Mouse (Mus musculus): ENCODE data around the gene Nynrin.

Nynrin gene

GRCm38 (mm10) chr14:55853621-55854285 is at the start of gene Nynrin:
Gene Nynrin, plus strand, starts transcription at chr14:55854010.
- DNase-seq (ENCODE audit: low spot score in 2 of 2): peak in 1 of 2 experiments; percentile 11

- peak; percentile 35 to 50 for DNase-seq (ENCODE audit: low spot score in 2 of 2)
These were observed 38.9 kb upstream of the Nynrin start for GRCm38 (mm10) chr14:55814885-55815284.

DNA sequence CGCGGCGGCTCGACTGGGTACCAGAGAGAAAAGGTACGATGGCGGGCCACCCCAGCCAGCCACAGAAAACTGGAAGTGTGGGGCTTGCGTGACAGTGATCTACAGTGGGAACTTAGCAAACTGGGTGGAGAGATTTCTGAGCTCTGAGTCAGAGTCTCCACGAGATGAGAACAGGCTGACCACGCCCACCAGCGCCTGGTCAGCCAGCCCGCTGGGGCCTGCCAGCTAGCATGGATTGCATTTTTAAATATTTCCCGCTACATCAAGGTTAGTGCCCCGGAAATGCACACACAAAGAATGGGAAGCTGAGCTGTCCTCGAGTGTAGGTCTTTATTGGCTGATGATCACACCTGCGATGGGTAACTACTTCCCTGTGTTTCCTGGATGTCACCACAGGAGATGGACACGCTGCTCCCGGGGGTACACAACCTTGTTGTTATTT is 38.5 kb upstream of the Nynrin start:
- peak; percentile 13 to 27 for DNase-seq (ENCODE audit: low spot score in 2 of 2)

DNA sequence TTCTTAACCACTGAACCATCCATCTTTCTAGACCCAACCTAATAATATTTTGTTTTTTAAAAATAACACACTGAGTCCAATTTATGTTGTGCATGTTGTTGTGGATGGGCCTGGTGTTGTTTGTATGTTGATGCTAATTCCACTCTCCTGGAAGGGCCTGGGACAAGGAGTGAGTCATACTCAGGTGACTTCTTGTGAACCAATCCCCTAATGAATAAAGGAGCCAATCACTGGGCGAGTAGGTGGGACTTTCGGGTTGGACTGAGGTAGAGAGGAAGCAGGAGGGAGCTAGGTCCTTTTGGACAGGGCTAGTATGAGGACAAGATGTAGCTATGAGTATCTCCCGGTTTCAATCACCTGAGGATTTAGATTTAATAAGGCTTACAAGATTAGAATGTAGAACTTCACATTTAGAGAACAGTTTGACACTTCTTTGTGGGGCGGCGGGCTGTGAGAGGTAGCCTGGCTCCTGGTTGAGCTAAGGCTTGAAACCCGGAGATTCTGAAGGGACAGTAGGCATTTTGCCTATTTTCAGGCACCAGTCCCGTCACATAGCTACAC is 33.9 kb upstream of the Nynrin start:
- DNase-seq (ENCODE audit: low spot score in 2 of 2): no peak

DNA sequence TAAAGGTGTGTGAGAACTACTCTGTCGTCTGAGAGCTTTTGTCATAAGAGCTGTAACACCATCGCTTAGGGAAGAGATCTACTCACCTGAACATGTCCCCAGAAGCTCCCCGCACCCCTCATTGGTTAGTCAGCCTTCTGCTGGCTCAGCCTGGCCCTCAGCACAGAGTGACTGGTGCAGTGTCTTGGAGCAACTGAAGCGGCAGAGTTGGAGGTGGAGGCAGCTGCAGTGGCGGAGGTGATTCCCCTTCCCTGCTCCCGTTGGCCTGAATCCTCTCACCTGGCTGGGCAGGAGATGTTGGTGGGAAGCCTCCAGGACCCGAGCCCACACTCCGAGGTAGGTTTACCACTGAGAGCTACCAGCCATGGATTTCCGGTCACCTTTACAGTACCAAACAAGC is 33.2 kb upstream of the Nynrin start:
- no peak for DNase-seq (ENCODE audit: low spot score in 2 of 2)

DNA sequence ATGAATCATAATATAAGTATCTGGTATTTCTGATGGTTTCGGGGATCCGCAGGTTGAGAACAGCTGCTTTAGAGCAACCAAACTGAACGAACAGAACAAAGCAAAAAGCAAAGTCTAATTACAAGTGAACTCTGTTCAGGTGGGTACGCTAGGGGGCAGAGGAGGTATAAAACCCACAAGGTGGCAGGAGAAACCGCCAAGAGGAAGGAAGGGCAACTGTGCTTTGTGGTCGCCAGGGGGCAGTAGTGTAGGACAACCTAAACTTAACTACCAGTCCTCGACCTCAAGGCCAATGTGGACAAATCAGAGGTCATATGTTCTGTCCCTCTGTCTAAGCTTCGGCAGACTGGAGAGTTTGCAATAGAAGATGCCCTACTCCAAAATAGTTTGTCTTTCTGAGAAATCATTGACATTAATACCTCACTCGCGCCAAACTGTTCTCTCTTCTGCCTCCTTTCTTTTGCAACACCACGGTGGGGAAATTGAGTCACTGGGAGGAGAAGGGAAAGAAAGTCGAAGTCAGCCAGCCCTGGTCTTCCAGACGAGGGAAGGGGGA is 31.3 kb upstream of the Nynrin start:
- peak; percentile 53 to 62 for DNase-seq (ENCODE audit: low spot score in 2 of 2)

- DNase-seq (ENCODE audit: low spot score in 2 of 2): no peak
These were observed 30.6 kb upstream of the Nynrin start, which contains the start of gene Nfatc4 for GRCm38 (mm10) chr14:55822991-55823762. Gene Nfatc4, plus strand, starts transcription at chr14:55823144.

DNA sequence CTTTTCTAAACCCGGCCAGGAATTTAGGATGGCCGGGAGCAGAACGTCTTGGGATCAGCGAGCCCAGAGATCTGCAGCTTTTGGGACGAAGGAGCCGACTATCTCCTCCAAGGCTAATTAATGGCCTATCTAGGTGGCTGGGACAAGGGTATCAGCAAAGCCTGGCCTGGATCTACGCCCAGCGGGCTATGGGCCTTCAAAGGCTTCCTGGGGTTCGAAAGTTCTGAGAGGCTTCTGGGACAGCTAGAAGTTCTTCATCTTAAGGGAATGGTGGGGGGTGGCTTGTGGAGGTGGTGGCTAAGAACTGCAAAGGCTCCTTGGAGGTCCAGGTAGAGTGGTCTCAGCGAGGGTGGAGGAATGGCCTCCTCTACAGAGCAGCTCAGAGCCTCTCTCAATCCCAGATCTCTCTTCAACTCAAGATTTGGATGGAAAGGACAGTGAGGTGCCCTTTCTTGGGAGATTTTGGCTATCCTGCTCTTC is 29.8 kb upstream of the Nynrin start:
- DNase-seq (ENCODE audit: low spot score in 2 of 2): no peak

- DNase-seq (ENCODE audit: low spot score in 2 of 2): no peak
These were observed 29.2 kb upstream of the Nynrin start for GRCm38 (mm10) chr14:55824481-55825215.

- no peak for DNase-seq (ENCODE audit: low spot score in 2 of 2)
These were observed 28.4 kb upstream of the Nynrin start for GRCm38 (mm10) chr14:55825216-55826051.

GRCm38 (mm10) chr14:55826142-55826541 is 27.7 kb upstream of the Nynrin start:
- no peak for DNase-seq (ENCODE audit: low spot score in 2 of 2)

DNA sequence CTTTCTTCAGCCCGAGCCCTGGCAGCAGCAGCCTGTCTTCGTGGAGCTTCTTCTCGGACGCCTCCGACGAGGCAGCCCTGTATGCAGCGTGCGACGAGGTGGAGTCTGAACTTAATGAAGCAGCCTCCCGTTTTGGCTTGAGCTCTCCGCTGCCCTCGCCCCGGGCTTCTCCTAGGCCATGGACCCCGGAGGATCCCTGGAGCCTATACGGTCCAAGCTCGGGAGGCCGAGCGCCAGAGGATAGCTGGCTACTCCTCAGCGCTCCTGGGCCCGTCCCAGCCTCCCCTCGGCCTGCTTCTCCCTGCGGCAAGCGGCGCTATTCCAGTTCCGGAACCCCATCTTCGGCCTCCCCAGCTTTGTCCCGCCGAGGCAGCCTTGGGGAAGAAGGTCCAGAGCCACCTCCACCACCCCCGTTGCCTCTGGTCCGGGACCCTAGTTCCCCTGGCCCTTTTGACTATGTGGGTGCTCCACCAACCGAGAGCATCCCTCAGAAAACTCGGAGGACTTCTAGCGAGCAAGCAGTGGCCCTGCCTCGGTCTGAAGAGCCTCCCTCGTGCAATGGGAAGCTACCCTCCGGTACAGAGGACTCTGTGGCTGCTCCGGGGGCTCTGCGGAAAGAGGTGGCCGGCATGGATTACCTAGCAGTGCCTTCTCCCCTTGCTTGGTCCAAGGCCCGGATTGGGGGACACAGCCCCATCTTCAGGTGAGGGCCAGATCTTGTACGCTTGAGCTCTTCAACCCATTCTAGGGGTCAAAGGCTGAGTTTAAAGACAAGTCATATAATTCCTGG is 27.1 kb upstream of the Nynrin start:
- DNase-seq (ENCODE audit: low spot score in 2 of 2): no peak

DNA sequence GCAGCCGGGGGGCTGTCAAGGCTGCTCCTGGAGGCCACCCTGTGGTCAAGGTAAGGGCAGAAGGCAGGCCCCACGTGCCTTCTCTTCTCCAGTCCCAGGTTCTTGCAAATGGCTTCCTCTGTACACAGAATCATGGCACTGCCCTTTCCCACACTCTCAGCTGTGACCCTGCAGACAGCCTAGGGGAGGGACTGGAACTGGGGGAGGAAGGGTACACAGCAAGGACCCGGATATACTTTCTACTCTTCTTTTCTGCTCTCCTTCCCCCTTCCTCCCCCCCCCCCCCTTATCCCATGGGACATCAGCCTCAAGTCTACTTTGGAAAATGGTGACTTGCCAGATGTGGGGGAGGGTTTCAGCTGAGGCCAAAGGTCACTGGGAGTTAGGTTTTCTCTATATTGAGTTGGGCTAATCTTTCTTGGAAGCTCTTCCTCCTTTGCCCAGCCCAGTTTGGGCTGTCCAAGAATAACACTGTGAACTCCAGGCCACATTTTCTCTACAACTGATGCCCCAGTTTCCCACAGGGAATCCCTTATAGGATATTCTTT is 25.0 kb upstream of the Nynrin start:
- DNase-seq (ENCODE audit: low spot score in 2 of 2): no peak

- no peak for DNase-seq (ENCODE audit: low spot score in 2 of 2)
These were observed 24.0 kb upstream of the Nynrin start for GRCm38 (mm10) chr14:55829854-55830253.

GRCm38 (mm10) chr14:55830331-55830730 is 23.5 kb upstream of the Nynrin start:
- DNase-seq (ENCODE audit: low spot score in 2 of 2): no peak

- DNase-seq (ENCODE audit: low spot score in 2 of 2): no peak
These were observed 20.7 kb upstream of the Nynrin start for GRCm38 (mm10) chr14:55833126-55833525.

GRCm38 (mm10) chr14:55834808-55835533 is 18.8 kb upstream of the Nynrin start:
- no peak for DNase-seq (ENCODE audit: low spot score in 2 of 2)

DNA sequence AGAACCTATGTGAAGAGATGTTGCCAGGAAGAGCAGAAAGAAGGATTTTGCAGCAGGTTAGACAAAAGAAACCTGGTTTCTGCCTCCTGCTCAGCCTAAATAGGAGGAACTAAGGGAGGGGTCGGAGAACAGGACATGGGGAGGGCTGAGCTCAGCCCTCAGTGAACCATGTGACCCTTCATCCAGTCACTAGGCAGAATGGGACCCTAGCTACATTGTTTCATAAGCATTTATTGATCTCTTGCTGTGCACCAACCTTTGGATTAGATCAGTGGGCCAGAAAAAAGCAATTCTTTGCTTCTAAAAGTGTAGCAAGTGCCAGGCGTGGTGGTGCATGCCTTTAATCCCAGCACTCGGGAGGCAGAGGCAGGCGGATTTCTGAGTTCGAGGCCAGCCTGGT is 15.5 kb upstream of the Nynrin start:
- DNase-seq (ENCODE audit: low spot score in 2 of 2): no peak

- no peak for DNase-seq (ENCODE audit: low spot score in 2 of 2)
These were observed 15.1 kb upstream of the Nynrin start for GRCm38 (mm10) chr14:55838740-55839139.

All from right cerebral cortex, adult 2 months (tissue).